Mouse (Mus musculus) stomach, embryonic 16.5 days (tissue): ENCODE data around the gene Kri1. TPM values are rescaled to one million over a fixed set of nuclear protein-coding genes. Genes with fewer than 3 reads are reported as not detected.
"Not testable (repeated sequence)": the region's sequence is repeated elsewhere in the genome, so short reads cannot be mapped to it uniquely, and the experiment has no call there.

ENCODE experiments used
- ATAC-seq: fragments of 200-750 bp; cut with Nextera tagmentation; 2 replicates; pipeline ENCODE4 v1.8.0; 2017; ENCODE audit warnings: moderate number of reproducible peaks, moderate TSS enrichment; ENCODE audit not compliant: insufficient read depth, low FRiP score
- H3K27ac ChIP-seq: fragments of 300-500 bp; sonication (generic); 2 replicates; pipeline ENCODE4 v1.5.1; 2014; ENCODE audit warnings: low read length
- H3K27me3 ChIP-seq: fragments of 300-500 bp; sonication (generic); 2 replicates; pipeline ENCODE4 v1.6.1; 2014; ENCODE audit warnings: low read length, control low read depth, mixed read lengths; ENCODE audit not compliant: control insufficient read depth, insufficient read depth
- H3K36me3 ChIP-seq: fragments of 300-500 bp; sonication (generic); 2 replicates; pipeline ENCODE4 v1.6.1; 2014; ENCODE audit warnings: low read length; ENCODE audit not compliant: control insufficient read depth, insufficient read depth
- H3K4me1 ChIP-seq: fragments of 300-500 bp; sonication (generic); 2 replicates; pipeline ENCODE4 v1.6.1; 2014; ENCODE audit warnings: low read length, control low read depth, mixed read lengths; ENCODE audit not compliant: control insufficient read depth, insufficient read depth
- H3K4me2 ChIP-seq: fragments of 300-500 bp; sonication (generic); 2 replicates; pipeline ENCODE4 v1.6.1; 2014; ENCODE audit warnings: low read depth, low read length, mixed read lengths
- H3K4me3 ChIP-seq: fragments of 300-500 bp; sonication (generic); replicated peaks from 2 replicates; pipeline ENCODE4 v1.5.1; 2014; ENCODE audit warnings: mild to moderate bottlenecking, low read length
- H3K9ac ChIP-seq: fragments of 300-500 bp; sonication (generic); 2 replicates; pipeline ENCODE4 v1.6.1; 2014; ENCODE audit warnings: low read length
- H3K9me3 ChIP-seq: fragments of 300-500 bp; sonication (generic); replicated peaks from 2 replicates; pipeline ENCODE4 v1.6.1; 2016; ENCODE audit warnings: low read length, control low read depth; ENCODE audit not compliant: control insufficient read depth
- WGBS: fragments of 180-500 bp; shearing (Covaris S2); extraction: QIAGEN DNeasy Blood & Tissue Kit; methylation state at CpG from one replicate; pipeline ENCODE4 v1.1.7; 2014; 5-methylcytosine and 5-hydroxymethylcytosine counted together
- polyA plus RNA-seq: library from polyadenylated mRNA; unstranded; fragments of >200 nt; fragmentation: Nextera tagmentation; extraction: Ambion mirVana; gene quantifications from 2 replicates; pipeline ENCODE4 v1.2.1, GENCODE M21; 2015

Gene Kri1
- polyA plus RNA-seq, 1 experiment from 2014 or later = 18.2 TPM

DNA sequence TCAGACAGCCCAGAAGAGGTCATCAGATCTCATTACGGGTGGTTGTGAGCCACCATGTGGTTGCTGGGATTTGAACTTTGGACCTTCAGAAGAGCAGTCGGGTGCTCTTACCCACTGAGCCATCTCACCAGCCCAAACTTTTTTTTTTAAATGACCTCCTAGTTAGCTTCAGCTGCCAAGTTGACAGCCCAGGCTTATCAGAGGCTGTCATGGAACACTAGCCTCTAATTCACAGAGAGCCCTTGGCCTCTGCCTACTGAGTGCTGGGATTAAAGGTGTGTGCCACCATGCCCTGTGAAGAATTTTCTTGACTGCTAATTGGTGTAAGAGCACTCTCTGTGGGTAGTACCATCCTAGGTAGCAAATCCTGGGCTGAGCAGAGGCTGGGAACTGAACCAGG is 64.3 kb downstream of the Kri1 start:
- not testable (repeated sequence) for H3K4me1 ChIP-seq, H3K9me3 ChIP-seq, H3K4me2 ChIP-seq, H3K9ac ChIP-seq, H3K27ac ChIP-seq, H3K4me3 ChIP-seq, H3K36me3 ChIP-seq, H3K27me3 ChIP-seq, ATAC-seq
- WGBS = 89% methylated on average over 1 of the region's 2 CpGs

Other genes with a start within 250 kb of the Kri1 start
- gene Zglp1, start 220.9 kb downstream of the Kri1 start, polyA plus RNA-seq = 0.46 and 0.89 TPM in 2 replicates
- gene Gm49373, start 214.9 kb downstream of the Kri1 start, polyA plus RNA-seq = 0.26 and 0.49 TPM in 2 replicates
- 48.7 and 49.7 TPM in 2 replicates for gene Fdx1l, start 214.4 kb downstream of the Kri1 start, polyA plus RNA-seq
- gene Gm38431, start 196.0 kb downstream of the Kri1 start, polyA plus RNA-seq = 1.2 and 2.1 TPM in 2 replicates
- gene Raver1, start 196.0 kb downstream of the Kri1 start, polyA plus RNA-seq = 40.3 and 40.8 TPM in 2 replicates
- 16.7 and 18.2 TPM in 2 replicates for gene Tyk2, start 156.7 kb downstream of the Kri1 start, polyA plus RNA-seq
- 250 TPM in 2 replicates for gene Cdc37, start 138.0 kb downstream of the Kri1 start, polyA plus RNA-seq
- gene Pde4a, start 122.3 kb downstream of the Kri1 start, polyA plus RNA-seq = 4.7 TPM in 2 replicates
- gene Keap1, start 48.6 kb downstream of the Kri1 start, polyA plus RNA-seq = 52.5 and 56.4 TPM in 2 replicates
- gene S1pr5, start 39.5 kb downstream of the Kri1 start, polyA plus RNA-seq = 1.8 and 2.0 TPM in 2 replicates
- 53.3 and 55.7 TPM in 2 replicates for gene Atg4d, start 22.7 kb downstream of the Kri1 start, polyA plus RNA-seq
- gene Cdkn2d, start 3.4 kb upstream of the Kri1 start, polyA plus RNA-seq = 47.4 and 51.5 TPM in 2 replicates
- gene Ap1m2, start 24.4 kb upstream of the Kri1 start, polyA plus RNA-seq = 77.7 and 86.3 TPM in 2 replicates
- 116 and 130 TPM in 2 replicates for gene Slc44a2, start 32.7 kb upstream of the Kri1 start, polyA plus RNA-seq
- 144 and 147 TPM in 2 replicates for gene Ilf3, start 79.9 kb upstream of the Kri1 start, polyA plus RNA-seq
- 51.1 and 51.4 TPM in 2 replicates for gene Qtrt1, start 123.9 kb upstream of the Kri1 start, polyA plus RNA-seq
- 81.4 and 97.2 TPM in 2 replicates for gene Dnm2, start 136.9 kb upstream of the Kri1 start, polyA plus RNA-seq
- gene Tmed1, start 222.3 kb upstream of the Kri1 start, polyA plus RNA-seq = 78.5 and 80.6 TPM in 2 replicates
- gene AB124611, start 238.2 kb upstream of the Kri1 start, polyA plus RNA-seq = 5.9 and 6.0 TPM in 2 replicates